Mouse (Mus musculus): ENCODE results near the gene Hpse. TPM values are rescaled to one million over a fixed set of nuclear protein-coding genes. Genes with fewer than 3 reads are reported as not detected.

Gene Hpse
- polyA plus RNA-seq, 1 experiment from 2014 or later: 6.2 TPM

DNA sequence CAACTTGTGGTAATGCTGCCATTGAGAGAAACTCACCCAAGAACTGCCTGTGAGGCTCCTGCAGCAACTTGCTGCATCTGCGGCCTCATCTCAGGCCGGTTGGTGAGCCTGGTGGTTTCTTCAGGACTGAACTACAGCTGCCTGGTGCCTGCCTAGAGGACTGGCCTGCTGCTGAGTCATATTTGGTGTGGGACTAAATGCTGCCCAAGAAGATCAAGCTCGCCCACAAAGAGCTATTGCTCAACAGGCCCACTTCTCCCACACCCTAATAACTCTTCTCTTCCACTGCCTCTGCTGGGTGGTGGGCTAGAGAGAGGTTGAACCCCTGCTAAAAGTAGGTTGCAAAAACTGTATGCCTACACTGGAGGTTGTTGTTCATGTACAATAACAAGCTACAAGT is 17.2 kb downstream of the Hpse start:
- Histone ChIP-seq H3K9me3 (ENCODE audit: control insufficient read depth, low read length) (no peaks in the 10 kb centered on the region), H3K4me3 (ENCODE audit: low read length) (no peak overlapping the region), H3K9ac (ENCODE audit: low read length) (no peak overlapping the region), H3K36me3 (ENCODE audit: control insufficient read depth, insufficient read depth, low read length) (no peaks in the 10 kb centered on the region), H3K27ac (ENCODE audit: low read length) (no peak overlapping the region), H3K4me2 (ENCODE audit: low read depth, low read length) (no peak overlapping the region), H3K27me3 (ENCODE audit: control insufficient read depth, insufficient read depth, low read depth, low read length) (no peaks in the 10 kb centered on the region), H3K4me1 (replicated peaks; ENCODE audit: control insufficient read depth, insufficient read depth, low read length) (no peaks in the 10 kb centered on the region)
- 80% methylated on average over 3 of the region's 3 CpGs for WGBS
- ATAC-seq (ENCODE audit: low read depth): no peak

DNA sequence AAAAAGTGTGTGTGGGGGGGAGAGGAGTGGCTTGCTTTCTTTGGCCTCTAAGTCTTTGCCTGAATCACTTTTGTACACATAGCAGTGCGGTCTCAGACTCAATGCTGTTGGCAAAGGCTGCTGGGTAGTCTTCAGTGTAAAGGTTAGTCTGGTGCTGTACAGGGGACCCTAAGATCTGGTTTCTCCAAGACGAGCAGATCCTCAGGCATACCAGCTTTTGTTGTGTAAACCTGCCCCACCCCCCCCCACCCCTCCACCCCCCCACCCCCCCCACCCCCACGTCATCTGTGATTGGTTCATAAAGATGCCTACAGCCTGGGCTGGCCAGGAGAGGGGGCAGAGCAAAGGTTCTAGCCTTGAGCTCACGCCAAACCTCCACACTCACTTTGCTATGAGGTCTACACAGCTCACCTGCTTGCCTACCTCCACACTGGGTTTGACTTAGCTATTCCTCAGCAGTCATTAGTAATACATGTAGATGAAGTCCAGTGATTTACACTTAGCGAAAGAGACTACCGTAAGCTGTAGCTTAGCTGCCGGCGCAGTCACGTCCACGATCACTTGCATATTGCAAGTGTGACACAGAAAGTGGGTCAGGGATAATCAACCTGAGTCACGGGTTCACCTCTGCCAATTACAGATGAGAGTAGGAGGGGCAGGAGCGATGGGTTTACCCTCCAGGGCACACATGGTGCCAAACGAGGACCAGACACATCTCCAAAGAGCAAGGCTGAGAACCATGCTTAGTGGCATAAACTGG is 18.5 kb downstream of the Hpse start:
- Histone ChIP-seq H3K27ac (ENCODE audit: low read length) (no peak overlapping the region), H3K9me3 (ENCODE audit: control insufficient read depth, low read length) (no peaks in the 10 kb centered on the region), H3K4me1 (replicated peaks; ENCODE audit: control insufficient read depth, insufficient read depth, low read length) (no peaks in the 10 kb centered on the region), H3K36me3 (ENCODE audit: control insufficient read depth, insufficient read depth, low read length) (no peaks in the 10 kb centered on the region), H3K4me2 (ENCODE audit: low read depth, low read length) (no peak overlapping the region), H3K4me3 (ENCODE audit: low read length) (no peak overlapping the region), H3K9ac (ENCODE audit: low read length) (no peak overlapping the region), H3K27me3 (ENCODE audit: control insufficient read depth, insufficient read depth, low read depth, low read length) (no peaks in the 10 kb centered on the region)
- no peak for ATAC-seq (ENCODE audit: low read depth)
- 85% methylated on average over 12 of the region's 13 CpGs for WGBS

DNA sequence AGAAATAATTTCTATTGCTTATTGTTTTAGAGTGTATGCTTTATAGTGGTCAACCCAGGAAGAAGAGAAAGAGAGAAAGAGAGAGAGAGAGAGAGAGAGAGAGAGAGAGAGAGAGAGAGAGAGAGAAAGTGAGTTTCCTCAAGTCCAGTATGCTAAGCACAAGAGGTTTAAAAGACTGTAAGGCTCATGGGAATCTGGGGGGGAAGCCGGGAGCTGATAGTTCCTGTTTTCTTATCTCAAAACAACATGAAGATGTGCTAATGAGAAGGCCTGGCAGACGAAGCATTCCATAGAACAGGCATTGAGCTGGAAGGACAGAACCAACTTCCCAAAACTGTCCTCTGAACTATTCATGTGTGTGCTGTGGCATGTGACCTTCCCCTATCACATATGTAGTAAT is 21.6 kb downstream of the Hpse start:
- H3K4me3 ChIP-seq (ENCODE audit: low read length): no peak overlapping the region

DNA sequence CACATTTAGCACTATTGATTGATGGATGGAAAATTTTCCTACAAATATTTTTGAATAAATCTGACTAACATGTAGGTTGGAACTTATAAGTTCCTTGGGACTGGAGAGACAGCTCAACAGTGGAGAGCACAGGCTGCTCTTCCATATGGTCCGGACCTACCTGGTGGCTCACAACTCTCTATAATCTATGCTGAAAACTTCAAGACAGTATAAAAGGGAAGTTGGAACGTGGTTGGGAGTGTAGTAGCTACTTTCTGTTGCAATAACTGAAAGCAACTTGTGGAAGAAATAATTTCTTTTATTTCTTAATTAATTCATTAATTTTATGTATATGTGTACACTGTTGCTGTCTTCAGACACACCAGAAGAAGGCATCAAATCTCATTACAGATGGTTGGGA is 22.1 kb downstream of the Hpse start:
- Histone ChIP-seq H3K9me3 (ENCODE audit: control insufficient read depth, low read length) (no peaks in the 10 kb centered on the region), H3K27me3 (ENCODE audit: control insufficient read depth, insufficient read depth, low read depth, low read length) (no peaks in the 10 kb centered on the region), H3K4me2 (ENCODE audit: low read depth, low read length) (no peak overlapping the region), H3K4me1 (replicated peaks; ENCODE audit: control insufficient read depth, insufficient read depth, low read length) (no peaks in the 10 kb centered on the region), H3K27ac (ENCODE audit: low read length) (no peak overlapping the region), H3K36me3 (ENCODE audit: control insufficient read depth, insufficient read depth, low read length) (no peaks in the 10 kb centered on the region), H3K9ac (ENCODE audit: low read length) (no peak overlapping the region), H3K4me3 (ENCODE audit: low read length) (no peak overlapping the region)
- WGBS: 73% methylated on average over 2 of the region's 2 CpGs
- ATAC-seq (ENCODE audit: low read depth): no peak

More for the DNA sequence above, 21.6 kb downstream of the Hpse start:
- Histone ChIP-seq H3K36me3 (ENCODE audit: control insufficient read depth, insufficient read depth, low read length) (no peaks in the 10 kb centered on the region), H3K27ac (ENCODE audit: low read length) (no peak overlapping the region), H3K9ac (ENCODE audit: low read length) (no peak overlapping the region), H3K9me3 (ENCODE audit: control insufficient read depth, low read length) (no peaks in the 10 kb centered on the region), H3K4me1 (replicated peaks; ENCODE audit: control insufficient read depth, insufficient read depth, low read length) (no peaks in the 10 kb centered on the region), H3K27me3 (ENCODE audit: control insufficient read depth, insufficient read depth, low read depth, low read length) (no peaks in the 10 kb centered on the region), H3K4me2 (ENCODE audit: low read depth, low read length) (no peak overlapping the region)
- WGBS: 44% methylated on average over 2 of the region's 2 CpGs
- no peak for ATAC-seq (ENCODE audit: low read depth)

DNA sequence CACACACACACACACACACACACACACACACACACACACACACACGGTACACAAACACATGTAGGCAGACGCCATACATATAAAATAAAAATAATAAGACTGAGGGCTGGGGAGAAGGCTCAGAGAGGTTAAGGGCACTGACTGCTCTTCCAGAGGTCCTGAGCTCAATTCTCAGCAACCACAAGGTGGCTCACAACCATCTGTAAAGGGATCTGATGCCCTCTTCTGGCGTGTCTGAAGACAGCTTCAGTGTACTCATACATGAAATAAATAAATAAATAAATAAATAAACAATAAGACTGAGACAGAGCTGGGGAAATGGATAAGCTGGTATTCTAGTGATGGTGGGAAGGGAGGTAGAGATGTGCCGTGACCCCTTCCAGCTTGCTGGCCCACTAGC is 33.9 kb downstream of the Hpse start:
- ATAC-seq (ENCODE audit: low read depth): no peak
- 61% methylated on average over 4 of the region's 4 CpGs for WGBS

DNA sequence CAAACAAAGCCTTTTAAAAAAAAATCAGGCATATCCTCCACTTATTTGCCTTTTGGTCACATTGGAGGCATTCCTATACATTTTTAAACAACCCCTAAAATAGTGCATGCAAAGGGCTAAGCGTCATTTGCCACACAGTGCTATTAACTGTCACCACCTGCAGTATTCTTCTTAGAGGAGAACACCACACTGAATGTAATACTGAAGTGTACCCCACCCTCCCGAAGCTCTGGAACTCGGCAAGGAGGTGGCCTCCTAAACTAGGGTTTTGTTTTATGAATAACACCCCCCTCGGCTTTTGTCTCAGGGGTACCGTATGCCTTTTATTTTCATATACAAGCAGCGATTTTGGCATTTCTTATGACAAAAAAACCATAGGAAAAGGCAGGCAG is 39.0 kb downstream of the Hpse start:
- no peak overlapping the region for H3K9ac ChIP-seq (ENCODE audit: low read length)
- no peak for ATAC-seq (ENCODE audit: low read depth)
- H3K36me3 ChIP-seq (ENCODE audit: control insufficient read depth, insufficient read depth, low read length): no peaks in the 10 kb centered on the region
- no peak overlapping the region for H3K4me3 ChIP-seq (ENCODE audit: low read length)
- H3K4me1 ChIP-seq (replicated peaks; ENCODE audit: control insufficient read depth, insufficient read depth, low read length): no peaks in the 10 kb centered on the region
- H3K4me2 ChIP-seq (ENCODE audit: low read depth, low read length): no peak overlapping the region
- no peaks in the 10 kb centered on the region for H3K9me3 ChIP-seq (ENCODE audit: control insufficient read depth, low read length)
- no peaks in the 10 kb centered on the region for H3K27me3 ChIP-seq (ENCODE audit: control insufficient read depth, insufficient read depth, low read depth, low read length)
- 75% methylated on average over 6 of the region's 6 CpGs for WGBS
- H3K27ac ChIP-seq (ENCODE audit: low read length): no peak overlapping the region

More for the DNA sequence above, 33.9 kb downstream of the Hpse start:
- Histone ChIP-seq H3K27me3 (ENCODE audit: control insufficient read depth, insufficient read depth, low read depth, low read length) (no peaks in the 10 kb centered on the region), H3K36me3 (ENCODE audit: control insufficient read depth, insufficient read depth, low read length) (no peaks in the 10 kb centered on the region), H3K4me1 (replicated peaks; ENCODE audit: control insufficient read depth, insufficient read depth, low read length) (no peaks in the 10 kb centered on the region), H3K4me3 (ENCODE audit: low read length) (no peak overlapping the region), H3K9me3 (ENCODE audit: control insufficient read depth, low read length) (no peaks in the 10 kb centered on the region), H3K27ac (ENCODE audit: low read length) (no peak overlapping the region), H3K4me2 (ENCODE audit: low read depth, low read length) (no peak overlapping the region), H3K9ac (ENCODE audit: low read length) (no peak overlapping the region)

DNA sequence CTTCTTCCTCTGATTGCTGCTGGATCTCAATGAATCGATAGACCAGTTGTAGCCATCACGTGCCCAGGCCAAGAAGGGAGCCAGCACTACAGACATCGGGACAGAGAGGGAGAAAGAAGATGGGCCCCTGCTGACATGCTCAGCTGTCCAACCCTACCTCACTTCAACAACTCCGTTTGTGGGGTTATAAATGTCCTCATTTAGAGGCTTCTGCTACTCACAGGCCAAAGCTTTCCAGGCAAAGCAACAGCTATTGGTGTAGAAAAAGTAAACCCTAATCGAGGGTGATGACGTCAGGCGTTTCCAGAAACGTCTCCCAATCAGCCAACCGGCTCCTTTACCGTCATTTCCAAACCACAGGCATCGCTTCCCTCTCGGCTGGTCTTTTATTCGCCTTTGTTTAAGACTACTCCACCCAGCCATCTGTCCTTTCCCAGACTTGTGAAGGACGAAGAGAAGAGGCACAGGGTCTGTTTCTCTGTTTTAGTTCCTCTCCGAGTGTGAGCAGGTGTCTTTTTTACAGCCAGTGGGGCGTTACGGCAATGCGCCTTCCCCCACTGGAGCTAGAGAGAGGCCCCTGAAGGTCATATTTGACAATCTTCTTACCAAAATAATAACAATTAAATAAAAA is 39.5 kb downstream of the Hpse start:
- Histone ChIP-seq H3K9ac (ENCODE audit: low read length) (no peak overlapping the region), H3K4me1 (replicated peaks; ENCODE audit: control insufficient read depth, insufficient read depth, low read length) (no peaks in the 10 kb centered on the region), H3K4me3 (ENCODE audit: low read length) (no peak overlapping the region), H3K27ac (ENCODE audit: low read length) (no peak overlapping the region), H3K36me3 (ENCODE audit: control insufficient read depth, insufficient read depth, low read length) (no peaks in the 10 kb centered on the region), H3K27me3 (ENCODE audit: control insufficient read depth, insufficient read depth, low read depth, low read length) (no peaks in the 10 kb centered on the region), H3K4me2 (ENCODE audit: low read depth, low read length) (no peak overlapping the region), H3K9me3 (ENCODE audit: control insufficient read depth, low read length) (no peaks in the 10 kb centered on the region)
- WGBS: 66% methylated on average over 18 of the region's 18 CpGs
- ATAC-seq (ENCODE audit: low read depth): no peak

DNA sequence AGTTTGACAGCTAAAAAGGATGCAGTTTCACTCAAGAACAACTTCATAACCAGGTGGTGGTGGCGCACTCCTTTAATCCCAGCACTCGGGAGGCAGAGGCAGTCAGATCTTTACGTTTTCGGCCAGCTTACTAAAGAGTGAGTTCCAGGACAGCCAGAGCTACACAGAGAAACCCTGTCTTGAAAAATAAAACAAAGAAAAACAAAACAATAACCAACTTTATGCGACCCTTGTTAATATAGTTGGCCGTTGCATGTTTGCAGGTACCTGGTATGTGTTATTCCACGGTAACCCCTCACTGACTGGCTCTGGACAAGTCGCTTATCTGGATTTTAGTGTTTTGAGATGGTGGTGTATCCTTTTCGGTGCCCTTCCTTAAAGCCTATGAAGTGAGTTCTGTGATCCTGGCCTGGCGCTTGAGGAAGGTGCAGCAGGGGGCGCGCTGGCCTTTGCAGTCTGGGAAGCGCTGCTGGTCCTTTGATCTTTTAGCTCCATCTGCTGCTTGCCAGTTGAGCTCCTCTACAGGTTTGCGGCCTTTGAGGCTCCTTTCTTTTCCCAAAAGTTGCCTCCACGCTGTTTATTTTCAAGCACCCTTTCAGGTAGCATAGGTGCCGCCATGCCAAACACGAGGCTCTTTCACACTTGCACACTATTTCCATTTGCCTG is 44.7 kb downstream of the Hpse start, which contains the start of gene Coq2:
Gene Coq2, minus strand, starts transcription at position 430 of the 666 bp plus-strand sequence.
- H3K9me3 ChIP-seq (ENCODE audit: control insufficient read depth, low read length): no peaks in the 10 kb centered on the region
- peak within 1 kb of the TSS; percentile 57 for H3K27ac ChIP-seq (ENCODE audit: low read length)
- 8% methylated on average over 17 of the region's 17 CpGs for WGBS
- peak within 1 kb of the TSS; percentile 87 for H3K9ac ChIP-seq (ENCODE audit: low read length)
- no peaks in the 10 kb centered on the region for H3K36me3 ChIP-seq (ENCODE audit: control insufficient read depth, insufficient read depth, low read length)
- H3K27me3 ChIP-seq (ENCODE audit: control insufficient read depth, insufficient read depth, low read depth, low read length): no peaks in the 10 kb centered on the region
- peak; percentile 69 for ATAC-seq (ENCODE audit: low read depth)
- peak within 1 kb of the TSS; percentile 84 for H3K4me2 ChIP-seq (ENCODE audit: low read depth, low read length)
- H3K4me3 ChIP-seq (ENCODE audit: low read length): peak within 1 kb of the TSS; percentile 81
- peaks cover 16% of the 10 kb centered on the region for H3K4me1 ChIP-seq (replicated peaks; ENCODE audit: control insufficient read depth, insufficient read depth, low read length)

DNA sequence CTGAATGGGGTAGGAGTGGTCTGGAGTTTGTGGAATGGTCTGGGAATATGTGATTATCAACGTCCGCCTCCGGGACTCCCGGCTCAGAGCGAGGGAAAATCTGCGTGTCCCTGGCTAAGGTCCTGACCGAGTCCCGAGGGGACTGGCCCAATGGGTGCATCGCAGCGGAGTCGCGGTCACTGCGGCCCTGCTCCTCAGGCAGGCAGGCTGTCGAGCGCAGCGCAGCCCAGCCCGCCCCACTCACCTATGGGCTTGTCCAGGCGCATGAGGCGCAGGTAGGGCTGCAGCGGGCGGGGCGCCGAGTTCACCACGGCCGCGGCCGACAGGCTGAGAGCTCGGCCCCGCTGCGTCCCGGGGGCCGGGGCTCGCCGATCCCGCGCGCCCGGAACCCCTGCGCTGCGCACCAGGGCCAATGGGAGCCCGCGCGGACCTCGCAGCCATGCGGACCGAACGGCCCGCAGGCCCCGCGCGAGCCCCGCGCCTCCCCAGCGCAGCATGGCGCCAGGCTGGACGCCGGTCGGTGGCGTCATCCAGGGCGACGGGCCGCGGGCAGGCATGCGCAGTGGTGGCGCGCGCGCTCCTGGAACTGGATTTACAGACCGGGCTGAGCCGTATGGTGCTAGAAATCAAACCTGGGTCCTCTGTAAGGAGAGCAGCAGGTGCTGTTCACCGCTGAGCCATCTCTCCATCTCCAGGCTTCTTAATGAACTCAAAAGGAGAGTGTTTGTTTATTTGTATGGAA is 45.6 kb downstream of the Hpse start:
- Histone ChIP-seq H3K36me3 (ENCODE audit: control insufficient read depth, insufficient read depth, low read length) (no peaks in the 10 kb centered on the region), H3K9me3 (ENCODE audit: control insufficient read depth, low read length) (no peaks in the 10 kb centered on the region), H3K4me3 (ENCODE audit: low read length) (peak overlapping the region; percentile 81), H3K4me1 (replicated peaks; ENCODE audit: control insufficient read depth, insufficient read depth, low read length) (peaks cover 16% of the 10 kb centered on the region), H3K9ac (ENCODE audit: low read length) (peak overlapping the region; percentile 87), H3K27me3 (ENCODE audit: control insufficient read depth, insufficient read depth, low read depth, low read length) (no peaks in the 10 kb centered on the region), H3K4me2 (ENCODE audit: low read depth, low read length) (peak overlapping the region; percentile 84), H3K27ac (ENCODE audit: low read length) (peak overlapping the region; percentile 57)
- under 1% methylated on average over 70 of the region's 71 CpGs for WGBS
- peak; percentile 97 for ATAC-seq (ENCODE audit: low read depth)

Measured in lung, embryonic 16.5 days (tissue).